Mouse (Mus musculus): ENCODE results near the gene Cltc. TPM values are rescaled to one million over a fixed set of nuclear protein-coding genes. Genes with fewer than 3 reads are reported as not detected.
"Not testable (repeated sequence)": the region's sequence is repeated elsewhere in the genome, so short reads cannot be mapped to it uniquely, and the experiment has no call there.

Gene Cltc
- total and polyA plus RNA-seq, 3 experiments, result 63.2 to 147 (median 143) TPM

GRCm38 (mm10) chr11:86764501-86764900 is 7.1 kb upstream of the Cltc start:
- Histone ChIP-seq H3K36me3 (ENCODE audit: control insufficient read depth, insufficient read depth, low read length) (no peaks in the 10 kb centered on the region; the same call in 1 of the 2 replicates), H3K79me2 (replicated peaks; ENCODE audit: control insufficient read depth, insufficient read depth, low read length) (no peaks in the 10 kb centered on the region), H3K4me3 (no peak overlapping the region), H3K27ac (no peak overlapping the region), H3K27me3 (ENCODE audit: control insufficient read depth, insufficient read depth, low read length) (no peaks in the 10 kb centered on the region), H3K9ac (ENCODE audit: low read depth, low read length) (no peak overlapping the region), H3K4me1 (ENCODE audit: control insufficient read depth, insufficient read depth, low read length) (no peaks in the 10 kb centered on the region)
- intact Hi-C loops (cut with DNase I), result no loop called here
- WGBS, result 98% methylated on average over 2 of the region's 2 CpGs
- no peak for DNase-seq
- TF ChIP-seq POLR2A (IDR thresholded peaks at IDR 0.05; ENCODE audit: insufficient read depth, low read depth, low read length), result no peak
- no peak for TF ChIP-seq EP300 (IDR thresholded peaks at IDR 0.05; ENCODE audit: insufficient read depth, low read depth, low read length)
- TF ChIP-seq CTCF (IDR thresholded peaks at IDR 0.05), result no peak

GRCm38 (mm10) chr11:86763127-86763526 is 5.8 kb upstream of the Cltc start:
- 93% methylated on average over 11 of the region's 11 CpGs for WGBS
- intact Hi-C loops (cut with DNase I); H3K9ac ChIP-seq (ENCODE audit: low read depth, low read length); H3K79me2 ChIP-seq (replicated peaks; ENCODE audit: control insufficient read depth, insufficient read depth, low read length); H3K4me1 ChIP-seq (ENCODE audit: control insufficient read depth, insufficient read depth, low read length); H3K27me3 ChIP-seq (ENCODE audit: control insufficient read depth, insufficient read depth, low read length); H3K36me3 ChIP-seq (ENCODE audit: control insufficient read depth, insufficient read depth, low read length); H3K27ac ChIP-seq; DNase-seq; H3K4me3 ChIP-seq: not testable (repeated sequence)

GRCm38 (mm10) chr11:86760357-86760756 is 3.0 kb upstream of the Cltc start:
- TF ChIP-seq CTCF (IDR thresholded peaks at IDR 0.05) (no peak), EP300 (IDR thresholded peaks at IDR 0.05; ENCODE audit: insufficient read depth, low read depth, low read length) (no peak), POLR2A (IDR thresholded peaks at IDR 0.05; ENCODE audit: insufficient read depth, low read depth, low read length) (no peak)
- H3K4me3 ChIP-seq, result no peak overlapping the region
- H3K79me2 ChIP-seq (replicated peaks; ENCODE audit: control insufficient read depth, insufficient read depth, low read length), result peaks cover 5% of the 10 kb centered on the region
- no peak for DNase-seq
- peaks cover 1% of the 10 kb centered on the region; the same call in 1 of the 2 replicates for H3K4me1 ChIP-seq (ENCODE audit: control insufficient read depth, insufficient read depth, low read length)
- no peaks in the 10 kb centered on the region for H3K27me3 ChIP-seq (ENCODE audit: control insufficient read depth, insufficient read depth, low read length)
- no peak overlapping the region for H3K9ac ChIP-seq (ENCODE audit: low read depth, low read length)
- intact Hi-C loops (cut with DNase I), result no loop called here
- H3K36me3 ChIP-seq (ENCODE audit: control insufficient read depth, insufficient read depth, low read length), result peaks cover 7% of the 10 kb centered on the region
- no peak overlapping the region for H3K27ac ChIP-seq

- H3K36me3 ChIP-seq (ENCODE audit: control insufficient read depth, insufficient read depth, low read length), result peaks cover 12% of the 10 kb centered on the region
- H3K27me3 ChIP-seq (ENCODE audit: control insufficient read depth, insufficient read depth, low read length), result no peaks in the 10 kb centered on the region
- intact Hi-C loops (cut with DNase I), result loop anchor here (5.0 kb wide), 2 partner anchors 77 to 78 kb away; partner anchors contain the start of genes Ptrh2 and Vmp1
- no peak overlapping the region for H3K27ac ChIP-seq
- peaks cover 1% of the 10 kb centered on the region; the same call in 1 of the 2 replicates for H3K4me1 ChIP-seq (ENCODE audit: control insufficient read depth, insufficient read depth, low read length)
- H3K79me2 ChIP-seq (replicated peaks; ENCODE audit: control insufficient read depth, insufficient read depth, low read length), result peaks cover 5% of the 10 kb centered on the region
- WGBS, result 89% methylated on average over 2 of the region's 2 CpGs
- H3K9ac ChIP-seq (ENCODE audit: low read depth, low read length), result no peak overlapping the region
- DNase-seq, result no peak
- no peak overlapping the region for H3K4me3 ChIP-seq
- TF ChIP-seq EP300 (IDR thresholded peaks at IDR 0.05; ENCODE audit: insufficient read depth, low read depth, low read length) (no peak), POLR2A (IDR thresholded peaks at IDR 0.05; ENCODE audit: insufficient read depth, low read depth, low read length) (no peak), CTCF (IDR thresholded peaks at IDR 0.05) (no peak)
These were observed 2.5 kb upstream of the Cltc start for GRCm38 (mm10) chr11:86759886-86760285.

GRCm38 (mm10) chr11:86759226-86759625 is 1.9 kb upstream of the Cltc start:
- 85% methylated on average over 1 of the region's 1 CpGs for WGBS
- Histone ChIP-seq H3K36me3 (ENCODE audit: control insufficient read depth, insufficient read depth, low read length) (peaks cover 17% of the 10 kb centered on the region), H3K79me2 (replicated peaks; ENCODE audit: control insufficient read depth, insufficient read depth, low read length) (peaks cover 5% of the 10 kb centered on the region), H3K27me3 (ENCODE audit: control insufficient read depth, insufficient read depth, low read length) (no peaks in the 10 kb centered on the region), H3K27ac (peak overlapping the region; percentile 98), H3K4me3 (no peak overlapping the region), H3K9ac (ENCODE audit: low read depth, low read length) (no peak overlapping the region), H3K4me1 (ENCODE audit: control insufficient read depth, insufficient read depth, low read length) (peaks cover 1% of the 10 kb centered on the region; the same call in 1 of the 2 replicates)
- no peak for DNase-seq
- no peak for TF ChIP-seq EP300 (IDR thresholded peaks at IDR 0.05; ENCODE audit: insufficient read depth, low read depth, low read length)
- TF ChIP-seq CTCF (IDR thresholded peaks at IDR 0.05), result no peak
- no peak for TF ChIP-seq POLR2A (IDR thresholded peaks at IDR 0.05; ENCODE audit: insufficient read depth, low read depth, low read length)
- intact Hi-C loops (cut with DNase I), result loop anchor here (5.0 kb wide), 2 partner anchors 77 to 78 kb away; partner anchors contain the start of genes Ptrh2 and Vmp1

GRCm38 (mm10) chr11:86758559-86758958 is 1.2 kb upstream of the Cltc start:
- WGBS, result 28% methylated on average over 6 of the region's 6 CpGs
- intact Hi-C loops (cut with DNase I), result loop anchor here (5.0 kb wide), 2 partner anchors 76 to 79 kb away; partner anchors contain the start of genes Ptrh2 and Vmp1
- DNase-seq, result no peak
- no peak for TF ChIP-seq POLR2A (IDR thresholded peaks at IDR 0.05; ENCODE audit: insufficient read depth, low read depth, low read length)
- TF ChIP-seq EP300 (IDR thresholded peaks at IDR 0.05; ENCODE audit: insufficient read depth, low read depth, low read length), result no peak
- no peak for TF ChIP-seq CTCF (IDR thresholded peaks at IDR 0.05)
- peak overlapping the region; percentile 98 for H3K27ac ChIP-seq
- H3K36me3 ChIP-seq (ENCODE audit: control insufficient read depth, insufficient read depth, low read length), result peaks cover 22% of the 10 kb centered on the region
- peak overlapping the region; percentile 93 for H3K4me3 ChIP-seq
- H3K4me1 ChIP-seq (ENCODE audit: control insufficient read depth, insufficient read depth, low read length), result peaks cover 5% of the 10 kb centered on the region
- peaks cover 7% of the 10 kb centered on the region for H3K79me2 ChIP-seq (replicated peaks; ENCODE audit: control insufficient read depth, insufficient read depth, low read length)
- peak overlapping the region; percentile 89 for H3K9ac ChIP-seq (ENCODE audit: low read depth, low read length)
- no peaks in the 10 kb centered on the region for H3K27me3 ChIP-seq (ENCODE audit: control insufficient read depth, insufficient read depth, low read length)

All from heart, adult 2 months (tissue).